Mouse (Mus musculus) hindbrain, embryonic 13.5 days (tissue): ENCODE data around the gene Zfp563. TPM values are rescaled to one million over a fixed set of nuclear protein-coding genes. Genes with fewer than 3 reads are reported as not detected.

Source experiments
- polyA plus RNA-seq: library from polyadenylated mRNA; unstranded; fragments of >200 nt; fragmentation: Nextera tagmentation; extraction: Ambion mirVana; gene quantifications from 2 replicates; pipeline ENCODE4 v1.2.1, GENCODE M21; 2015

Zfp563 gene
- polyA plus RNA-seq, 1 experiment from 2014 or later: 23.8 TPM

Other genes with a start within 250 kb of the Zfp563 start
- 7.4 and 7.8 TPM in 2 replicates for gene Zfp870, start 197.7 kb upstream of the Zfp563 start, polyA plus RNA-seq
- not detected in 2 replicates for gene Cyp4f14, start 172.0 kb upstream of the Zfp563 start, polyA plus RNA-seq
- 9.5 and 10.9 TPM in 2 replicates for gene Cyp4f13, start 141.9 kb upstream of the Zfp563 start, polyA plus RNA-seq
- gene Zfp472, start 123.5 kb upstream of the Zfp563 start, polyA plus RNA-seq: 8.5 and 8.8 TPM in 2 replicates
- gene Zfp952, start 96.2 kb upstream of the Zfp563 start, polyA plus RNA-seq: 19.8 and 22.7 TPM in 2 replicates
- gene Zfp763, start 55.9 kb upstream of the Zfp563 start, polyA plus RNA-seq: 25.5 and 26.5 TPM in 2 replicates
- gene 4921501E09Rik, start 21.3 kb upstream of the Zfp563 start, polyA plus RNA-seq: not detected in 2 replicates
- gene Morc2b, start 50.4 kb downstream of the Zfp563 start, polyA plus RNA-seq: 0.63 and 0.77 TPM in 2 replicates
- gene Olfr55, start 79.1 kb downstream of the Zfp563 start, polyA plus RNA-seq: 0.04 and 0.06 TPM in 2 replicates
- gene Olfr239, start 102.0 kb downstream of the Zfp563 start, polyA plus RNA-seq: not detected in 2 replicates
- gene Olfr1564, start 132.4 kb downstream of the Zfp563 start, polyA plus RNA-seq: 0.08 and 0.09 TPM in 2 replicates
- 23.0 and 23.3 TPM in 2 replicates for gene Zfp955a, start 165.8 kb downstream of the Zfp563 start, polyA plus RNA-seq
- 0.05 TPM in 1 of 2 replicates, not detected in the other for gene Olfr63, start 175.4 kb downstream of the Zfp563 start, polyA plus RNA-seq
- gene Zfp955b, start 200.2 kb downstream of the Zfp563 start, polyA plus RNA-seq: 18.4 and 18.6 TPM in 2 replicates